Mouse (Mus musculus) cortical plate, adult 2 months (tissue): Measurements from ENCODE around the gene Frem3.
"Not testable (repeated sequence)": the region's sequence is repeated elsewhere in the genome, so short reads cannot be mapped to it uniquely, and the experiment has no call there.

Experiments used
- CTCF ChIP-seq: fragments of 200-500 bp; IDR thresholded peaks from 2 replicates; pipeline ENCODE4 v1.5.1; 2011; ENCODE audit warnings: mild to moderate bottlenecking, control low read depth, low read length; ENCODE audit not compliant: insufficient read depth; ENCODE audit errors: extremely low read depth
- POLR2A ChIP-seq: fragments of 200-500 bp; IDR thresholded peaks from 2 replicates; pipeline ENCODE4 v1.6.1; 2011; ENCODE audit warnings: mild to moderate bottlenecking, low read length, control low read depth; ENCODE audit not compliant: insufficient read depth; ENCODE audit errors: extremely low read depth

- TF ChIP-seq POLR2A, result peak; percentile 65
- TF ChIP-seq CTCF, result not testable (repeated sequence)
Measured at GRCm38 (mm10) chr8:80739155-80739924, 128.5 kb downstream of the Frem3 start, which contains the start of gene Smarca5.
